Mouse (Mus musculus) kidney, adult 2 months (tissue): Measurements from ENCODE around the gene Marc1. TPM values are rescaled to one million over a fixed set of nuclear protein-coding genes. Genes with fewer than 3 reads are reported as not detected.

Source experiments
- DNase-seq: peaks from one replicate; pipeline ENCODE4 v3.0.0; 2021
- H3K27ac ChIP-seq: fragments of 200-500 bp; 2 replicates; pipeline ENCODE4 v1.5.1; 2012; ENCODE audit warnings: low read depth, low read length, control low read depth, inconsistent platforms; ENCODE audit not compliant: insufficient read depth
- H3K27me3 ChIP-seq: fragments of 200-500 bp; replicated peaks from 2 replicates; pipeline ENCODE4 v1.6.1; 2012; ENCODE audit warnings: mild to moderate bottlenecking, moderate library complexity, low read length, inconsistent platforms; ENCODE audit not compliant: control insufficient read depth, insufficient read depth
- H3K36me3 ChIP-seq: fragments of 200-500 bp; 2 replicates; pipeline ENCODE4 v1.6.1; 2012; ENCODE audit warnings: mild to moderate bottlenecking, moderate library complexity, low read length, inconsistent platforms; ENCODE audit not compliant: control insufficient read depth, insufficient read depth
- H3K4me1 ChIP-seq: fragments of 200-500 bp; 2 replicates; pipeline ENCODE4 v1.6.1; 2011; ENCODE audit warnings: low read length; ENCODE audit not compliant: control insufficient read depth, insufficient read depth
- H3K4me3 ChIP-seq: fragments of 200-500 bp; 2 replicates; pipeline ENCODE4 v1.5.1; 2011; ENCODE audit warnings: mild to moderate bottlenecking, low read depth, low read length, control low read depth; ENCODE audit not compliant: insufficient read depth
- CTCF ChIP-seq: fragments of 200-500 bp; conservative IDR thresholded peaks from 2 replicates; pipeline ENCODE4 v1.5.1; 2011; ENCODE audit warnings: low read depth, mild to moderate bottlenecking, control low read depth, low read length, moderate library complexity, mixed read lengths; ENCODE audit not compliant: insufficient read depth, insufficient read length
- POLR2A ChIP-seq: fragments of 200-500 bp; IDR thresholded peaks from one replicate; pipeline ENCODE4 v1.6.1; 2011; ENCODE audit warnings: low read depth, low read length, control low read depth
- WGBS: fragments of 180-500 bp; shearing (Covaris S2); methylation state at CpG from one replicate; pipeline ENCODE4 v1.1.7; 2018; 5-methylcytosine and 5-hydroxymethylcytosine counted together
- polyA plus RNA-seq: library from polyadenylated mRNA; depleted of rRNA; stranded (reverse); fragments of >200 nt; gene quantifications from 2 replicates; pipeline ENCODE4 v1.2.3, GENCODE M21; 2012

Marc1 gene
- polyA plus RNA-seq, 1 experiment, result 1.0 TPM

DNA sequence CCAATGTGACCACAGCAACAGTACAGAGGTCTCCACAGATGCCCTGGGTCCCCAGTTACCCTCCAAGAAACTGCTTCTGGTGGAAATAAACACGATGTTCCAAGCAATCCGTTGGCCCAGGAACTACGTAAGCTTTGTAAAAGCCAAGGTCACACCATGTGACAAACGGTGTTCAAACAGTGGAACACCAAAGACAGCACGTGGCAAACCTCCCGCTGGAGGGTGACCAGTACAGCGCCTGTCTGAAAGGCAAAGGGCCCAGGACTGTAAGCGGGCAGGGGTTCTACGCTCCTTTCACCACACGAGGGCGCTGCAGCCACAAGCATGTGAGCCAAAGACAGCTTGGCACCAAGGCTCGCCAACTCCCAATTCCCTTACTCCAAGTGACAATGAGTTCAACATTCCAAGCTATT lies 13.3 kb upstream of the Marc1 start:
- peaks cover 16% of the 10 kb centered on the region; the same call in 1 of the 2 replicates for H3K4me1 ChIP-seq
- H3K27ac ChIP-seq, result peak overlapping the region; percentile 72
- under 1% methylated on average over 12 of the region's 12 CpGs for whole genome bisulfite sequencing
- H3K27me3 ChIP-seq, result no peaks in the 10 kb centered on the region
- peaks cover 1% of the 10 kb centered on the region; the same call in 1 of the 2 replicates for H3K36me3 ChIP-seq
- TF ChIP-seq POLR2A, result no peak
- TF ChIP-seq CTCF, result peak; percentile 99
- peak; percentile 97 for DNase-seq
- no peak overlapping the region for H3K4me3 ChIP-seq

DNA sequence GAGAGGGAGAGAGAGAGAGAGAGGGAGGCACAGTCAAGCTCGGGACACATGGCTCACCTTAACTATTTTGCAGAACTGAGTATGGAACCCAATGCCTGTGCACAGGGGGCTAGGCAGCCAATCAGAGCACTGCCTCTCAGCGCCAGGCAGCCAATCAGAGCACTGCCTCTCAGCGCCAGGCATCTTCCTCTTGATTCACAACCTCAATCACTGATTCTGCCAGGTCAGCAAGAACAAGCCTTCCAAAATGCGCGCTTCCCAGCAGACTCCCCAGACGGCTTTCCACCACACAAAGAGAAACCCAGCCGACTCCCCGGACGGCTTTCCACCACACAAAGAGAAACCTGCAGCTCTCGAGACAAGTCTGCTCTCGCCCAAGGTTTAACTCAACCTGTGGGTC lies 11.6 kb upstream of the Marc1 start:
- WGBS, result 44% methylated on average over 11 of the region's 11 CpGs

DNA sequence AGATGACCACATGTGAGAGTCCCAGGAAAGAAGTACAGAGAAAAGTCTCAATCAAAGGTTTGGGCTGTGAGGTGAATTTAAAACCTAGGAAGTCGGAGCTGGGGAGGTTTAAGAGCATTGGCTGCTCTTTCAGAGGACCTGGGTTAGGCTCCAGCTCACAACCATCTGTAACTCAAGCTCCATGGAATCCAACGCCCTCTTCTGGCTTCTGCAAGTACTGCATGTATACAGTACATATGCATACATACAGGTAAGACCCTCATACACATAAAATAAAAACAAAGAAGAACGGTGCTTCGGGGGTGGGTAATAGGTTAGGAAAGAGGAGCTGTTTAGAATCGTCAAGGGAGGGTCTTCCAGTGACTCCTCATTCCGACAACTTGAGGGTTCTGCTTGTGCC lies 6.7 kb upstream of the Marc1 start:
- TF ChIP-seq CTCF (0 out of 2 replicates have a peak, but pooled peaks have one; percentile 22), POLR2A (no peak)
- 81% methylated on average over 6 of the region's 6 CpGs for whole genome bisulfite sequencing
- DNase-seq, result no peak
- no peak overlapping the region for H3K4me3 ChIP-seq
- no peaks in the 10 kb centered on the region for H3K27me3 ChIP-seq
- no peak overlapping the region for H3K27ac ChIP-seq
- peaks cover 6% of the 10 kb centered on the region for H3K36me3 ChIP-seq
- no peaks in the 10 kb centered on the region for H3K4me1 ChIP-seq

More for the DNA sequence above, 11.6 kb upstream of the Marc1 start:
- peaks cover 5% of the 10 kb centered on the region for H3K36me3 ChIP-seq
- no peak overlapping the region for H3K27ac ChIP-seq
- no peaks in the 10 kb centered on the region for H3K27me3 ChIP-seq
- H3K4me3 ChIP-seq, result no peak overlapping the region
- DNase-seq, result no peak
- peaks cover 13% of the 10 kb centered on the region; the same call in 1 of the 2 replicates for H3K4me1 ChIP-seq
- TF ChIP-seq CTCF (no peak), POLR2A (no peak)

DNA sequence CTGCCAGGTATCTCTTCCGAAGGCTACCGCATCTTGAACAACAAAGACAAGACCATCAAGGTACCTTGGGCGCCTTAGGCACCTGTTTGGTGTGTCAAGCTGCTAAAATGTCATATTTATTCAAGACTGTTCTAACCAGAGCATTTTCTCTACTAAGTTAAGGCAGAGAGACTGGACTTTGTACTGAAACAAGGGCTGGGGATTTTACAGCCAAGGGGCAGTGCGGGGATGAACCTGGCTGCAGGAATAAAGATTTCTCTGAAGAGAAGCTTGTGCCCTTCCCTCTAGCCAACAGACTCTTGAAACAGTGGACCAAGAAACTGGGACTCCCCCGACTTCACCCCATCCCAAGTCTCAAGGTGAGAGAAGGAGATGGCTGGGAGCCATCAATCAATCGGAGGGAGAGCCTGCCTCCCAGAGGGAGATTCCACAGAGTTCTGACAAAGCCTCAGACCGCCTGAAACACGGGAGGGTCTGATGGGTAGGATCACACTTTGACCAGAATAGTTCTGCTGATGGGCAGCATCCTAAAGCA lies 670 bp upstream of the Marc1 start:
- Histone ChIP-seq H3K27me3 (no peaks in the 10 kb centered on the region), H3K27ac (no peak overlapping the region), H3K4me3 (no peak overlapping the region), H3K4me1 (peaks cover 18% of the 10 kb centered on the region), H3K36me3 (no peaks in the 10 kb centered on the region; the same call in 1 of the 2 replicates)
- peak; percentile 66 for DNase-seq
- TF ChIP-seq POLR2A, result no peak
- TF ChIP-seq CTCF, result no peak
- 61% methylated on average over 8 of the region's 8 CpGs for WGBS

DNA sequence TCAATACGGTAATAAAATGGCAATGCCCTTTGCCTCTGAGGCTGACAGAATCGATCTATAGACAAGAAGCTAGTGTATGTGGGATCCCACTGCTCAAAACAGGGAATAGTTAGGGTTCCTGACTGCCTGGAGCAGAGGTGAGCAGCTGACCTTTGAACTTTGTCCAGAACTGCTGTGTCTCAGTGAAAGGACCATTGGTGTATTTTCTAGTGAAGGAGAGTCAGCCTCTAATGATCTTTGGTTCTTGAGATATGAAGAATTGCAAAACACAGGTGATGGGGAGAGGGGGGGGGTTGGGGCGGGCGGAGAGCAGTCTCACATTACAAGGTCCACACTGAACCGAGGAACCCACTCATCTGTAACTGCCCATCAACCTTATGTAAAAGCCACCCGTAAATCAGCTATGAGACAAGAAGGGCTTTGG lies 1.5 kb downstream of the Marc1 start:
- Histone ChIP-seq H3K36me3 (no peaks in the 10 kb centered on the region; the same call in 1 of the 2 replicates), H3K4me1 (peaks cover 18% of the 10 kb centered on the region), H3K27ac (no peak overlapping the region), H3K27me3 (no peaks in the 10 kb centered on the region), H3K4me3 (no peak overlapping the region)
- 44% methylated on average over 6 of the region's 6 CpGs for WGBS
- DNase-seq, result peak; percentile 55
- TF ChIP-seq POLR2A, result no peak
- TF ChIP-seq CTCF, result no peak

DNA sequence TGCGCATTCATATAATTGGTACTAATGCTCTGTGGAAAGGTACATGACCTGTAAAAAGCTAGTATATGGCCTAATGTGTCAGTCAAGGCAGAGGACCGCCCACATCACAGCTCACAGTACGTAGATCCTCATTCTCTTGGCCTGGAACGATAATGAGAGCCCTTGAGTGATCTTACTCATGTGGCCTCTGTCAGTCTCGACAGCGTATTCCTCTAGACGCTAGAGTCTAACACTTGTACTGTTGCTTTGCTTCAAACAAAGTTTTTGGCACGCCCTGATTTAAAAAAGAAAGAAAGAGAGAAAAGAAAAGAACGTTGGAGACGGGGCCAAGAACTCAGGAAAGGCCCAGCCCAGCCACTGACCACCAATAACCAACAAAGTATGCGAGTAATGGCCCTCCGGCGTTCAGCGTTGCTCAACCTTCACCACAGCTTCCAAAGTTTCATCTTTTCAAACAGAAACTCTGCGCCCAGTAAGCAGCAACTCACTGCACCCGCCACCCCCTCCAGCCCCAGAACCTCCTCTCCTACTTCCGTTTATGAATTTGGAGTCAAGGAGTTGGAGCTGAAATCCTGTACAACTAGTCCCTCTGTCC lies 2.6 kb downstream of the Marc1 start:
- DNase-seq, result no peak
- H3K4me3 ChIP-seq, result no peak overlapping the region
- WGBS, result 87% methylated on average over 17 of the region's 17 CpGs
- TF ChIP-seq POLR2A (no peak), CTCF (no peak)
- no peaks in the 10 kb centered on the region for H3K27me3 ChIP-seq
- peaks cover 18% of the 10 kb centered on the region for H3K4me1 ChIP-seq
- no peak overlapping the region for H3K27ac ChIP-seq
- no peaks in the 10 kb centered on the region; the same call in 1 of the 2 replicates for H3K36me3 ChIP-seq

DNA sequence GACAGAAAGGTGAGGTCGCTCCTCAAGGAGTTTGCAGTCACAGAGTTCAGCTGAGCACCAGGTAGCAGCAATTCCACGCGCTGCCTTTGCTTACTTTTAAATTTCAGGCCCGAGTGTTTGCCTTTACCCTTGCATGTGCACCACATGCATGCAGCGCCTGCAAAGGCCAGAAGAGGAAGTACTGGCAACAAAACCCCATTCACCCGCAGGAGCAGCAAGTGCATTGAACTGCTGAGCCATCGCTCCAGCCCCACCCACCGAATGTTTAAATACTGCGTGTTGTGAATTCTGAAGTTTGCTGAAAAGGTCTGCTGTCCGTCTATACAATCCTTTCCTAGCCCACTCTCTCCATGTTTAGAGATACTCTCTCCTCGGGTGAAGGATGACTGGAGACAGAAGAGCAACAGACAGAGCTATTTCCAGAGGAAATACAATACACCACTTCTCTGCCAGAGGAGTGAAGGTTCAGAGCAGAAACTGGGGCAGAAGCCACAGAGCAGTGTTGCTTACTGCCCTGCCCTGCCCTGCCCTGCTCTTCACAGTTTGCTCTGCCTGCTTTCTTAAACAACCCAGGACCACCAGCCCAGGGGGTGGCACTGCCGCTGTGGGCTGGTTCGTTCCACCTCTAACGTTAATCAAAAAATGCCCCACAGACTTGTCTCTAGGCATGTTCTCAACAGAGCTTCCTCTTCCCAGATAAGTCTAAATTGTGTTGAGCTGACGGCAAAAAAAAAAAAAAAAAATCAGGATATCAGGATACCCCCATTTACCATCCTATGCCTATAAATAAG lies 3.3 kb downstream of the Marc1 start:
- Histone ChIP-seq H3K27ac (no peak overlapping the region), H3K4me1 (peaks cover 18% of the 10 kb centered on the region), H3K4me3 (no peak overlapping the region), H3K27me3 (no peaks in the 10 kb centered on the region), H3K36me3 (no peaks in the 10 kb centered on the region; the same call in 1 of the 2 replicates)
- DNase-seq, result no peak
- no peak for TF ChIP-seq CTCF
- WGBS, result 73% methylated on average over 15 of the region's 15 CpGs
